Mouse (Mus musculus) E14TG2a.4 (cell line): ENCODE measurements around the gene Hoxd9.

Source experiments
- H3K27me3 ChIP-seq: 2 replicates; pipeline ENCODE4 v1.6.1; 2014; ENCODE audit warnings: low read length, control low read depth; ENCODE audit not compliant: insufficient read depth
- H3K36me3 ChIP-seq: 2 replicates; pipeline ENCODE4 v1.6.1; 2014; ENCODE audit warnings: low read length, control low read depth; ENCODE audit not compliant: insufficient read depth
- H3K4me1 ChIP-seq: replicated peaks from 2 replicates; pipeline ENCODE4 v1.6.1; 2014; ENCODE audit warnings: low read depth, low read length, control low read depth
- H3K4me3 ChIP-seq: replicated peaks from 2 replicates; pipeline ENCODE4 v1.5.1; 2014; ENCODE audit warnings: mild to moderate bottlenecking, low read length
- H3K9me3 ChIP-seq: 2 replicates; pipeline ENCODE4 v1.6.1; 2014; ENCODE audit warnings: low read length, control low read depth
- CTCF ChIP-seq: conservative IDR thresholded peaks from 2 replicates; pipeline ENCODE4 v1.5.1; 2014; ENCODE audit warnings: low read length
- NANOG ChIP-seq: IDR thresholded peaks from 2 replicates; pipeline ENCODE4 v1.6.1; 2014; ENCODE audit warnings: borderline replicate concordance, low read length, mixed read lengths
- POU5F1 ChIP-seq: IDR thresholded peaks from 2 replicates; pipeline ENCODE4 v1.6.1; 2014; ENCODE audit warnings: low read length, borderline replicate concordance

The Hoxd9 gene

GRCm38 (mm10) chr2:74734996-74735811 lies 37.7 kb downstream of the Hoxd9 start:
- Histone ChIP-seq H3K4me3 (no peak overlapping the region; the same call in 1 of the 2 replicates), H3K9me3 (peaks cover 3% of the 10 kb centered on the region; the same call in 1 of the 2 replicates), H3K36me3 (no peaks in the 10 kb centered on the region), H3K4me1 (peaks cover 43% of the 10 kb centered on the region), H3K27me3 (peaks cover 99% of the 10 kb centered on the region)
- TF ChIP-seq NANOG (no peak), POU5F1 (no peak), CTCF (no peak)

- Histone ChIP-seq H3K27me3 (peaks cover 99% of the 10 kb centered on the region), H3K36me3 (no peaks in the 10 kb centered on the region), H3K4me1 (peaks cover 45% of the 10 kb centered on the region), H3K4me3 (peak overlapping the region; percentile 26; the same call in 1 of the 2 replicates), H3K9me3 (peaks cover 3% of the 10 kb centered on the region; the same call in 1 of the 2 replicates)
- TF ChIP-seq CTCF (no peak), POU5F1 (no peak), NANOG (no peak)
Measured at GRCm38 (mm10) chr2:74735851-74736687, 38.5 kb downstream of the Hoxd9 start.

GRCm38 (mm10) chr2:74736688-74737577 lies 39.4 kb downstream of the Hoxd9 start:
- Histone ChIP-seq H3K4me3 (no peak overlapping the region), H3K27me3 (peaks cover 99% of the 10 kb centered on the region), H3K9me3 (peaks cover 3% of the 10 kb centered on the region; the same call in 1 of the 2 replicates), H3K36me3 (no peaks in the 10 kb centered on the region), H3K4me1 (peaks cover 40% of the 10 kb centered on the region)
- TF ChIP-seq NANOG: no peak
- no peak for TF ChIP-seq POU5F1
- TF ChIP-seq CTCF: no peak

- TF ChIP-seq NANOG: no peak
- TF ChIP-seq POU5F1: no peak
- TF ChIP-seq CTCF: no peak
- H3K4me3 ChIP-seq: no peak overlapping the region
- H3K4me1 ChIP-seq: peaks cover 40% of the 10 kb centered on the region
- peaks cover 3% of the 10 kb centered on the region; the same call in 1 of the 2 replicates for H3K9me3 ChIP-seq
- no peaks in the 10 kb centered on the region for H3K36me3 ChIP-seq
- H3K27me3 ChIP-seq: peaks cover 99% of the 10 kb centered on the region
Measured at GRCm38 (mm10) chr2:74737578-74738070, 40.1 kb downstream of the Hoxd9 start.

GRCm38 (mm10) chr2:74738623-74739475 lies 41.3 kb downstream of the Hoxd9 start:
- peaks cover 40% of the 10 kb centered on the region for H3K4me1 ChIP-seq
- no peaks in the 10 kb centered on the region for H3K36me3 ChIP-seq
- no peak overlapping the region for H3K4me3 ChIP-seq
- peaks cover 6% of the 10 kb centered on the region; the same call in 1 of the 2 replicates for H3K9me3 ChIP-seq
- H3K27me3 ChIP-seq: peaks cover 96% of the 10 kb centered on the region
- no peak for TF ChIP-seq POU5F1
- TF ChIP-seq NANOG: no peak
- no peak for TF ChIP-seq CTCF

- no peak for TF ChIP-seq NANOG
- TF ChIP-seq CTCF: no peak
- no peak for TF ChIP-seq POU5F1
- peaks cover 40% of the 10 kb centered on the region for H3K4me1 ChIP-seq
- H3K4me3 ChIP-seq: no peak overlapping the region
- H3K36me3 ChIP-seq: no peaks in the 10 kb centered on the region
- peaks cover 96% of the 10 kb centered on the region for H3K27me3 ChIP-seq
- H3K9me3 ChIP-seq: peaks cover 12% of the 10 kb centered on the region; the same call in 1 of the 2 replicates
Measured at GRCm38 (mm10) chr2:74739476-74739800, 41.9 kb downstream of the Hoxd9 start.

- Histone ChIP-seq H3K27me3 (peaks cover 96% of the 10 kb centered on the region), H3K36me3 (no peaks in the 10 kb centered on the region), H3K4me3 (no peak overlapping the region), H3K9me3 (peaks cover 13% of the 10 kb centered on the region; the same call in 1 of the 2 replicates), H3K4me1 (peaks cover 36% of the 10 kb centered on the region)
- TF ChIP-seq CTCF (no peak), NANOG (no peak), POU5F1 (no peak)
Measured at GRCm38 (mm10) chr2:74739869-74740268, 42.3 kb downstream of the Hoxd9 start.
